Mouse (Mus musculus) macrophage (primary cell): ENCODE results near the gene Ovol3. TPM values are rescaled to one million over a fixed set of nuclear protein-coding genes. Genes with fewer than 3 reads are reported as not detected.
"Not testable (repeated sequence)": the region's sequence is repeated elsewhere in the genome, so short reads cannot be mapped to it uniquely, and the experiment has no call there.

Source experiments
- H3K27ac ChIP-seq: fragments of 350-480 bp; formaldehyde crosslinking; 2 replicates; pipeline ENCODE4 v1.9.0; 2021
- H3K36me3 ChIP-seq: fragments of 350-480 bp; formaldehyde crosslinking; 2 replicates; pipeline ENCODE4 v1.9.0; 2021; ENCODE audit errors: inconsistent target
- H3K4me3 ChIP-seq: fragments of 350-480 bp; formaldehyde crosslinking; 2 replicates; pipeline ENCODE4 v1.9.0; 2021; ENCODE audit errors: inconsistent target
- H3K79me2 ChIP-seq: fragments of 350-480 bp; formaldehyde crosslinking; 2 replicates; pipeline ENCODE4 v1.9.0; 2021; ENCODE audit errors: inconsistent target
- WGBS: methylation state at CpG from one replicate; pipeline ENCODE4 v1.1.7; 2026; ENCODE audit warnings: inconsistent platforms; ENCODE audit not compliant: missing documents; 5-methylcytosine and 5-hydroxymethylcytosine counted together
- polyA plus RNA-seq: library from polyadenylated mRNA; stranded (reverse); fragments of 250-400 nt; gene quantifications from 3 replicates; pipeline ENCODE4 v1.2.4, GENCODE M21; 2018; ENCODE audit warnings: inconsistent platforms

Ovol3 gene
- polyA plus RNA-seq, 1 experiment from 2014 or later: not detected

DNA sequence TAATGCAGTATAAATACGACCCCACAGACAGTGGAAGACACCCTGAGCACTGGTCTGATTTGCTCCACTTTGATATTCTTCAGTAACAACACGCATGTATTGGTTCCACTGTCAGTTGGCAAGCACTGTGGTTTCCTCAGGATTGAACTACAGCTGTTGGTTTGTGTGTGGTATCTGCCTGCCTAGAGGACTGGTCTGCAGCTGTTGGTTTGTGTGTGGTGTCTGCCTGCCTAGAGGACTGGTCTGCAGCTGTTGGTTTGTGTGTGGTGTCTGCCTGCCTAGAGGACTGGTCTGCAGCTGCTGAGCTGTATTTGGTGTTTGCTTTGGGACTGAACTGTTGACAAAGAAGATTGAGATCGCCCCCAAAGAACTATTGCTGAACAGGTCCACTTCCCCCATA is 1.8 kb upstream of the Ovol3 start:
- 85% methylated on average over 3 of the region's 3 CpGs for WGBS
- not testable (repeated sequence) for H3K79me2 ChIP-seq
- peaks cover 26% of the 10 kb centered on the region; the same call in 1 of the 2 replicates for H3K36me3 ChIP-seq

DNA sequence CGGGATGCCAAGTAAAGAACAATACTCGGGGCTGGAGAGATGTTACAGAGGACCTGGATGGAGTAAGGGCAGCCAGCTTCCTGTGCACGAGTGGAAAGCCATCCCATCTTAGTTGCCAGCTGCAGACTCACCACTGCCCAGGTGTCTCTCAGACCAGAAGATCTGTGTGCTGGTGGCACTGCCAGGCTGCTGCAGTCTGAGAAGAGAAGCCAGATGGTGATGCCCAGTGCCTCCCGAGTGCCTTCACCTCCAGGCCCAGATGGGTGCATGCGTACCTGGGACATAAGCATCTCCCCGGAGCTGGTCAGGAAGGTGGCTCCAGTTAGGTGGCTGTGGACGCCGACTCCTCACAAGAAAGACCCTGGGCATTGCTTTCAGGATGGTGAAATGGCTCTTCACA is 434 bp downstream of the Ovol3 start:
- peaks cover 14% of the 10 kb centered on the region for H3K79me2 ChIP-seq
- H3K36me3 ChIP-seq: peaks cover 4% of the 10 kb centered on the region; the same call in 1 of the 2 replicates
- no peak overlapping the region for H3K27ac ChIP-seq
- 91% methylated on average over 8 of the region's 8 CpGs for WGBS
- no peak overlapping the region for H3K4me3 ChIP-seq

More for the DNA sequence above, 1.8 kb upstream of the Ovol3 start:
- H3K27ac ChIP-seq, H3K4me3 ChIP-seq: not testable (repeated sequence)

DNA sequence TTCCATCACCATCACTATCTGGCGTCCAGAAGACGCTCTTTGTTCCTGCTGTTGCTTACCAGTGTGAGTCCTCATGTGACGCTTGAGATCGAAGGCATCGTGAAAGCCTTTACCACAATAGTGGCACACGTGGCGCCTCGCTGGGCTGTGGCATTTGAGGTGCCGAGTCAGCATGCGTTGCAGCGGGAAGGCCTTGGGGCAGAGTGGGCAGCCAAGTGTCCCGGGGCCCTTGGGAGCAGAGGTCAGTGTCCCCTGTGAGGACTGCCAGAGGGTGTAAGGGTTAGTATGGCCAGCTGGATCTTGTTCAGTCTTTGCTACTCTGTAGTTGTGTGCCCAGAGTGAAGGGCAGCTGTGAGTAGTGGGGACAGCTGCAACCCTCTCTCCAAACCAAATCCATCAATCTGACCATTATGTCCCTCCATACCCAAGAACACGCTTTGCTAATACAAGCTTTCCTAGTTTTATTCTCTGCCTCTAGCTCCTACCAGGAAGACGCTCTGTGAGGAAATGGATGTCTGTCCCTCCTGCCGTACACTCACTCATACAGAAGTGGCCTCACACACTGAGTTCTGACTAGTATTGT is 1.2 kb downstream of the Ovol3 start:
- 93% methylated on average over 15 of the region's 15 CpGs for WGBS
- Histone ChIP-seq H3K79me2 (peaks cover 17% of the 10 kb centered on the region), H3K4me3 (no peak overlapping the region), H3K27ac (no peak overlapping the region), H3K36me3 (no peaks in the 10 kb centered on the region)

DNA sequence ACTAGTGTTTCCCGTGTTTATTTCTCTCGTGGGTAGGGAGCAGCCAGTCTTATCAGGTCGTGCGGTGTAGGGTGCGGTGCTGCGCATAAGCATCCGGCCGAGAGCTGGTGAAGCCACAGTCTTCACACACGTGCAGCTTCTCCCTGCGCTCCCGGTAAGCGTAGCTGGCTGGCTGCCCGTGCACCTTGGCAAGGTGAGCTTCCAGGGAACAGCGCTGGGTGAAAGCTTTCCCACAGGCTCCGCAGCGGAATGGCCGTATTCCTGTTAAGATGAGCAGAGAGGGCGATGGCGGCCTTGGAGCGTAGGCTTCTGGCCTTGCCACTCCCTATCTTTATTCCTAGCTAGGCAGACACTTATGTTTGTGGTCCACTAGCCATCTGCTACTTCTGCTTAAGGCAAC is 2.1 kb downstream of the Ovol3 start:
- Histone ChIP-seq H3K36me3 (no peaks in the 10 kb centered on the region), H3K79me2 (peaks cover 17% of the 10 kb centered on the region), H3K4me3 (no peak overlapping the region), H3K27ac (no peak overlapping the region)
- 94% methylated on average over 16 of the region's 20 CpGs for WGBS

DNA sequence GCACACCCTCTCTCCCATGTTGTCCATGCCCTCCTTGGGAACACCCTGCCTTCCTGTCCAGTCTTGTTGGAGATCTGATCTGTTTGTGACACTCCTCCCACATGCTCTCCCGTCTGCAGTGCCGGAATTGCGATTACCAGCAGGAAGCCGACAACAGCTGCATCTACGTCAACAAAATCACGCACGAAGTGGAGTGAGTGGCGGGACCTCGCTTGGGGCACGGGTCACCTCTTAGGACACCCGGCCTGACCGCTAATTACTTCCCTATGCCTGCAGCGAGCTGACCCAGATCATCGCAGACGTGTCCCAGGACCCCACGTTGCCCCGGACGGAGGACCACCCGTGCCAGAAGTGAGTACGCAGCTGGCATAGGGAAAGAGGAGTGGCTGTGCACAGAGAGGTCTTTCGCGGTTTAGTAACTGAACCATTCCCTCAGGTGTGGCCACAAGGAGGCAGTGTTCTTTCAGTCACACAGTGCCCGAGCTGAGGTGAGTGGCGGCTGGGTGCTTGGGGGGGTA is 2.8 kb downstream of the Ovol3 start:
- 9% methylated on average over 24 of the region's 24 CpGs for WGBS
- Histone ChIP-seq H3K79me2 (peaks cover 17% of the 10 kb centered on the region), H3K27ac (peak overlapping the region; percentile 84), H3K4me3 (peak overlapping the region; percentile 97), H3K36me3 (peaks cover 3% of the 10 kb centered on the region; the same call in 1 of the 2 replicates)

DNA sequence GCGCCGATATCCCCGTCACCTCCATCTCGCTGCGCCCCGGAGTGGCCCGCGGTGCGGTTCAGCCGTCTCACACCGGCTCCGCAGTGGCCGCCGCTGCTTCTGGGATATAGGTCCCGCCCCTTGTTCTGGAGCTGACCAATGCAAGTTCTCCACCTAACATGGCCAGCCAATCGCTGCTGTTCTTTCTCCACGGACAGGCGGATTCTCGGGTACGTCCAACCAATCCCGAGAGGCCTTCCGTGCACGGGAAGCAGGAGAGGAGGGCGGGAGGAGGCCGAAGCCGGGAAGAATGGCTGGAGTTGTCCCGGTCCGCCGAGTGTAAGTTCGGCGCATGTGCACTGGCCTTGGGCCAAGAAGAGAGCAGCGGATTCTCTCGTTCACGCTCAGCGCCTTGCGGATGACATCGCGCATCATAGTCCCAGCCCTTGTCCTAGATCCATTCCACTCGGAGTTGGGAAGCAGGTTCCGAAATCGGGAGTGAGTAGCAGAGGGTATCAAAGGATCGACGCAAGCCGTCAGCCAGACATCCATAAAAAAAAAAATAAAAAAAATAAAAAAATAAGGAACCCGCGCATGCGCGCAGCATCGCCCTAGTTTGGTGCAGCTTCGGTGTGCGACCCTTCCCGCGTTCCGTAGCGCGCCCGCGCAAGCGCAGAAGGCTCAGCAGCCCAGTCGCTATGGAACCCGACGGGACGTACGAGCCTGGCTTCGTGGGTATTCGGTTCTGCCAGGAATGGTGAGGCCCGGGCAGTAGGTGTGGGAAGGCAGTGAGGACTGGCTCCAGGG is 3.7 kb downstream of the Ovol3 start, which contains the start of the genes Polr2i and Tbcb:
TSS of gene Polr2i (plus strand) at position 280 of the 786 bp plus-strand sequence.
TSS of gene Tbcb (minus strand) at position 604 of the 786 bp plus-strand sequence.
- Histone ChIP-seq H3K27ac (peak within 1 kb of the TSS; percentile 84), H3K79me2 (peaks cover 17% of the 10 kb centered on the region), H3K4me3 (peak within 1 kb of the TSS; percentile 97), H3K36me3 (peaks cover 11% of the 10 kb centered on the region)
- 1% methylated on average over 67 of the region's 67 CpGs for WGBS

DNA sequence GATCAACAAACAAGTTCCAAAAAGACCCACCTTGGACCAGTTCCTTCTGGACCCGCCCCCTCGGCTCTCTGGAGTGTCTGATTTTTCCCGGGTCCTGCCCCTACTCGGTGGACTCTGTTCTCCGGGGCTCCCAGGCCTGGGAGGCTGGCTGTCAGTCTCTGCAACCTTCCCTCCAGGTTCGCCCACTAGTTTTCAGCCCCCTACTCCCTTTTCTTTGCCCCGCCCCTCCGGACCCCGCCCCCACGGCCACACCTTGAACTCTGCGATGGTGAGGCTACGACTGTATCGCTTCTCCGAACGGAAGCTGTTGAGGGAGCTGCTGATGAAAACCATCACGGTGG is 4.2 kb downstream of the Ovol3 start:
- Histone ChIP-seq H3K36me3 (peaks cover 17% of the 10 kb centered on the region), H3K79me2 (peaks cover 17% of the 10 kb centered on the region), H3K27ac (peak overlapping the region; percentile 24), H3K4me3 (peak overlapping the region; percentile 97)
- WGBS: 0% methylated on average over 16 of the region's 16 CpGs

DNA sequence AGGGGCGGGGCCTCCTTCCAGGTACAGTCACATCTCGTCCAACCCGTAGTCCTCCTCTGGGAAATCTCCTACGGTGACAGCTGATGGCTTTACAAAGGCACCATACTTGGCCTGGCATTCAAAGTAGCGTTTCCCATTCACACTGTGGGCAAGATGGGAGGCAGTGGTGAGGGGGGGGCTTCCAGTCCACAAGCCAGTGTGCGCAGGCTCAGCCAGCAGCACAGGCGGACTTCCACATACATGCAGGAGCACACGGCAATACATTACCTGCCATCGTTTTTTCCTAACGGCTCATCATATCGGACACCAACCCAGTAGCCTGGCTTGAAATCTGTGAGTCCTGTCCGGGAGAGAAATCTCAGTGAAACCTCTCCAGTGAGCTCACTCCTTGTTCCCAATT is 11.3 kb downstream of the Ovol3 start:
- H3K36me3 ChIP-seq: peaks cover 50% of the 10 kb centered on the region
- no peak overlapping the region for H3K27ac ChIP-seq
- H3K79me2 ChIP-seq: no peaks in the 10 kb centered on the region
- H3K4me3 ChIP-seq: no peak overlapping the region
- 95% methylated on average over 12 of the region's 12 CpGs for WGBS

DNA sequence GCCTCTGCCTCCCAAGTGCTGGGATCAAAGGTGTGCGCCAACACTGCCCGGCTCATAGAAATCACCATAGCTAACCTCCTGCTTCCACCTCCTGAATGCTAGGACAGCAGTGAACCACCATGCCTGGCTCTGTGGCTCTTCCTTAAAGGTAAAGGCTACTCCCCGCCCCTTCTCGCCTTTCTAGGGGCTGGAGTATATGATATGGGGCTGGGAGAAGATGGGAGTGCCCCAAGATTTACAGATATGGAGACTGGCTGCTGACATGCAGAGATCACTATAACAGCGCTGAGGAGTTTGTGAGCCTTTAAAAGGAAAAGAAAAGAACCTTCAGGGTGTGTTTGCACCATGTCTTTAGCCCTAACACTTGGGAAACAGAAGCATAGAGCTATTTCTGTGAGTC is 13.3 kb downstream of the Ovol3 start:
- H3K36me3 ChIP-seq: peaks cover 42% of the 10 kb centered on the region
- 93% methylated on average over 5 of the region's 5 CpGs for WGBS
- H3K79me2 ChIP-seq: no peaks in the 10 kb centered on the region
- H3K27ac ChIP-seq: no peak overlapping the region
- no peak overlapping the region for H3K4me3 ChIP-seq

DNA sequence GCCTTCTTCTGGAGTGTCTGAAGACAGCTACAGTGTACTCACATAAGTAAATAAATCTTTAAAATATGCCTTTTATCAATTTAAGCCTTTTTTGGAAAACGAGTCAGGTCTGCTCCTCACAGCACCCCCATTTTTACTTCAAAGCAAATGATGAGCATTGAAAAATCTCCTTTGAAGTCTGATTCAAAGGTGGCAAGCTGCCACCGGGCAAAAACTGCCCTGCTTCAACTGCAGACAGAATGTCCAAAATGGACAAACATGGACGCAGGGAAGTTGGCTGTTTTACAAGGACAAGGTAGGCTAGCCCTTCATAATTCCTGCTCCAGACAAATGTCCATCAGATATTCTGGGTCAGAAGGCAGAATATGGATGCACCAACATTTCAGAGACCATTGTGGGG is 14.1 kb downstream of the Ovol3 start:
- 96% methylated on average over 3 of the region's 3 CpGs for WGBS
- Histone ChIP-seq H3K36me3 (peaks cover 34% of the 10 kb centered on the region), H3K4me3 (no peak overlapping the region), H3K79me2 (no peaks in the 10 kb centered on the region), H3K27ac (no peak overlapping the region)

DNA sequence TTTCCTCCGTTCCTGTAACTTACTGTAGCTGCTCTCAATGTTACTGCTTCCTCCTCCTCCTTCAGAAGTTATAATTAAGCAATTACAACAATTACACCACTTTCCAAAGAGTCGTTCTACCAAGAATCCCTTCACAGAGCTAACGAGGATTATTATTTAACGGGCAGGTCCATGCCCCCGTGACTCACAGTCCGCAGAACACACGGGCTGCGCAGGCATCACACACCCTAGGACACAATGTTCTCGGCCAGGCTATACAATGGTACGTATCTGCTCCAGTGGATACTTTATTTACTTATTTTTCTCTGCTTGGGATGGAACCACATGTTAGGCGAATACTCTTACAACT is 15.5 kb downstream of the Ovol3 start:
- Histone ChIP-seq H3K4me3 (peak overlapping the region; percentile 29; the same call in 1 of the 2 replicates), H3K36me3 (peaks cover 22% of the 10 kb centered on the region), H3K27ac (no peak overlapping the region), H3K79me2 (no peaks in the 10 kb centered on the region)
- WGBS: 17% methylated on average over 11 of the region's 11 CpGs

DNA sequence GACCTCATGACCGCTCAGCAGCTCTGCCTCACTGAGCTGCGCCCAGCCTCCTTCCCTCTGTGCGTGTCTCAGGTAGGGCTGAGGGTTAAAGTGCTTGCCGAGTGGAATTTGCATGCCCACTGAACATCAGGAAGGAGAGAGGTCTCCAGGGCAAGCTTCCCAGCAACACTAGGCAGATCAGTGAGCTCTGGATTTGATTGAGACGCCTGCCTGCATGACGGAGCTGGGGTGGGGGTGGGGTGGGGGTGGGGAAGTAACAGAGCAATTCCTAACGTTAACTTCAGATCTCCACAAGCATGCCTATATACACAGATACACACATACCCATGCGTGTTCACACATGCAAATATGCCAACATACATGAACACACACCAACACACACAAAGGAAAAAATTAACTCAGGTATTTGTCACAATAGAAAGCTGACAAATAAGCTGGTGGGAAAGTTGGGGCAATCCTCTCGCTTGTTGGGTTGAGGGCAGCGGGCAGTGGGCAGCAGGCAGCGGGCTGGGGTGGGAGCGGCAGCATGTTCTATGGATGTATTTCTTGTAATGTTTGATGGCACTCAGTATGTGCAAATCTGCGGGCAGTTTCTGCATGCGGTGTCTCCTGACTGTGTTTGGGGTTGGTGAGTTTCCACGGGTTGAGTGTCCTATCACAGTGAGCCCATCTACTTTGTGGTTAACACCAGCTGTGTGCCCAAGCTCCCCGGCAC is 16.1 kb downstream of the Ovol3 start:
- Histone ChIP-seq H3K36me3 (peaks cover 17% of the 10 kb centered on the region), H3K27ac (no peak overlapping the region)

DNA sequence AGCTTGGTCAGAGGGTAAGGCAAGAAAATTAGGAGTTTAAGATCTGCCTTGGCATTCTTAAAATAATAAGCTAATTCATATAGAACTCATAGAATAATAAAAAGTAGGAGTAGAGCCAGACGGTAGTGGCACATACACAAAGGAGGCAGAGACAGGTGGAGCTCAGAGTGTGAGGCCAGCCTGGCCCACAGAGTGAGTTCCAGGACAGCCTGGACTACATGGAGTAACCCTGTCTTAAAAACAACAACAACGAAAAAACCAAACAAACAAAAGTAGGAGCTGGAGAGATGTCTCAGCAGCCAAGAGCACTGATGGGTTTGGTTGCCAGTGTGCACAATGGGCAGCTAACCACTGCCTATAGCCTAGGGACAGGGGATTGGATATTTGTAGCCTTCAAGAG is 18.2 kb downstream of the Ovol3 start:
- WGBS: 90% methylated on average over 2 of the region's 2 CpGs
- no peak overlapping the region for H3K4me3 ChIP-seq
- H3K27ac ChIP-seq: no peak overlapping the region
- no peaks in the 10 kb centered on the region for H3K79me2 ChIP-seq
- H3K36me3 ChIP-seq: no peaks in the 10 kb centered on the region

More for the DNA sequence above, 16.1 kb downstream of the Ovol3 start:
- peak overlapping the region; percentile 29 for H3K4me3 ChIP-seq
- H3K79me2 ChIP-seq: no peaks in the 10 kb centered on the region
- WGBS: 4% methylated on average over 16 of the region's 16 CpGs

DNA sequence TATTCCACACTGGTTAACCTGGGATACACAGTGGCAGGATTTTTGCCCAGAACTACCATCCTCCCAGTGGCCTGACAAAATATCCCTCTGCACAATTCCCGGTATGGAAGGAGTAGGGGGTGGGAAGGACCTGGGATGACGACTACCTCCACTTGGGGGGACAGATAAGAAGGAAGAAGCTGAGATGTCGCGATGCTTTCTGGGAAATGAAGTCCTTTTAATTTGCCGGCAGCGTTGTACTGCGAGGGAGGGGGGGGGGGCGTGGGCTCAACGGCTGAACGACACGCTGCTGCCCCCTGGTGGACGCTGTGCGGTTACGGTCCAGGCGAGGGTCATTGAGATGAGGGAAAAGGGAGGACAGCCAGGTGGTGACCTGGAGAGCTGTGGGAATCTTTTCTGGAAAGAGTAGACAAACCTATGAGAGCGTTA is 18.8 kb downstream of the Ovol3 start:
- Histone ChIP-seq H3K36me3 (no peaks in the 10 kb centered on the region), H3K27ac (no peak overlapping the region), H3K4me3 (no peak overlapping the region), H3K79me2 (no peaks in the 10 kb centered on the region)
- WGBS: under 1% methylated on average over 16 of the region's 16 CpGs

DNA sequence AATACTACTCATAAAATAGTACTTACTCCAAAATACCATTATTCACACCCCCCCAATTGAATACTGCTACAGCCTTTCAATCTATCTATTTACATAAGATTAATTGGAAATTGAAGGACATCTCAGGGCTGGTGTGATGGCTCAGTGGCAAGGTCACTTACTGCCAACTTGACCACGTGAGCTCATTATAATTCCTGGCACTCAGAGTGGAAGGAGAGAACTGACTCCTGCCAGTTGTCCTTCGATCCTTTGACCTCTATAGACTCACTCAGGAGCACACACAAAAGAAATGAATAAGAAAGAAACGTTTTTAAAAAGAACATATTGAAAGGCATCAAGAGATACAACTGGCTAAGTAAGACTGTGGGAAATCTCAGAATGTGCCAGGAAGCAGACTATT is 19.6 kb downstream of the Ovol3 start:
- H3K36me3 ChIP-seq: no peaks in the 10 kb centered on the region
- H3K4me3 ChIP-seq: no peak overlapping the region
- WGBS: 96% methylated on average over 3 of the region's 3 CpGs
- H3K27ac ChIP-seq: no peak overlapping the region
- H3K79me2 ChIP-seq: no peaks in the 10 kb centered on the region
